Mouse (Mus musculus) neural tube, embryonic 13.5 days (tissue): ENCODE results near the gene Clec2h. TPM values are rescaled to one million over a fixed set of nuclear protein-coding genes. Genes with fewer than 3 reads are reported as not detected.
"Not testable (repeated sequence)": the region's sequence is repeated elsewhere in the genome, so short reads cannot be mapped to it uniquely, and the experiment has no call there.

ENCODE experiments used
- ATAC-seq: fragments of 200-750 bp; cut with Nextera tagmentation; 2 replicates; pipeline ENCODE4 v1.8.0; 2017; ENCODE audit warnings: low read depth, mild to moderate bottlenecking, moderate TSS enrichment, moderate library complexity
- H3K27ac ChIP-seq: fragments of 300-500 bp; sonication (generic); replicated peaks from 2 replicates; pipeline ENCODE4 v1.5.1; 2015; ENCODE audit warnings: moderate library complexity, mild to moderate bottlenecking, inconsistent platforms
- H3K27me3 ChIP-seq: fragments of 300-500 bp; sonication (generic); 2 replicates; pipeline ENCODE4 v1.6.1; 2015; ENCODE audit warnings: mild to moderate bottlenecking, inconsistent platforms
- H3K36me3 ChIP-seq: fragments of 300-500 bp; sonication (generic); 2 replicates; pipeline ENCODE4 v1.6.1; 2015; ENCODE audit warnings: mild to moderate bottlenecking, inconsistent platforms
- H3K4me1 ChIP-seq: fragments of 300-500 bp; sonication (generic); replicated peaks from 2 replicates; pipeline ENCODE4 v1.6.1; 2015; ENCODE audit warnings: inconsistent platforms
- H3K4me2 ChIP-seq: fragments of 300-500 bp; sonication (generic); 2 replicates; pipeline ENCODE4 v1.6.1; 2015; ENCODE audit warnings: inconsistent platforms, mild to moderate bottlenecking, moderate library complexity
- H3K4me3 ChIP-seq: fragments of 300-500 bp; sonication (generic); 2 replicates; pipeline ENCODE4 v1.5.1; 2015; ENCODE audit warnings: mild to moderate bottlenecking, inconsistent platforms
- H3K9ac ChIP-seq: fragments of 300-500 bp; sonication (generic); 2 replicates; pipeline ENCODE4 v1.6.1; 2015; ENCODE audit warnings: moderate library complexity, mild to moderate bottlenecking, inconsistent platforms
- H3K9me3 ChIP-seq: fragments of 300-500 bp; sonication (generic); 2 replicates; pipeline ENCODE4 v1.6.1; 2016; ENCODE audit warnings: inconsistent platforms
- WGBS: fragments of 180-500 bp; shearing (Covaris S2); methylation state at CpG from one replicate; pipeline ENCODE4 v1.1.7; 2015; 5-methylcytosine and 5-hydroxymethylcytosine counted together
- polyA plus RNA-seq: library from polyadenylated mRNA; unstranded; fragments of >200 nt; fragmentation: Nextera tagmentation; extraction: Ambion mirVana; gene quantifications from 2 replicates; pipeline ENCODE4 v1.2.1, GENCODE M21; 2015

Gene Clec2h
- polyA plus RNA-seq, 1 experiment from 2014 or later: not detected

DNA sequence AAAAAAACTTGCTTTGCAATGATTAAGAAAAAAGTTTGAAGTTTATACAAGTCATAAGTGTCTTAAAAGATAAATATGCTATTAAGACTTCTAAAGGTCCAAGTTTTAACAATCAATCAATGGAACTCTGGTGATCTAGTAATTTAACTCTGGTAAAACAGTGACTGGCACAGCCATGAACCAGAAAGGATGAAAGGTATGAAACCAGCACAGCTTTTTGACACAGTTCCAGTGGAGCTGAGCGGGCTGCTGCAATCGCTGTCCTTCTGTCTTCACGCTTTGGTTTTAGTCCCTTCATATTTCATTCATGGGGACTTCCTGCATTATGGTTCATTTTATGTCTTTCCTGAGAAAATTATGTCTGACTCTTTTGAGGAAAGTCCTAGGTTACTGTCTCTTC, 12.5 kb upstream of the Clec2h start:
- H3K27me3 ChIP-seq: no peaks in the 10 kb centered on the region
- H3K9ac ChIP-seq: no peak overlapping the region
- H3K9me3 ChIP-seq: no peaks in the 10 kb centered on the region
- ATAC-seq: no peak
- no peaks in the 10 kb centered on the region for H3K36me3 ChIP-seq
- H3K4me2 ChIP-seq: no peak overlapping the region
- no peaks in the 10 kb centered on the region for H3K4me1 ChIP-seq
- H3K4me3 ChIP-seq: no peak overlapping the region
- no peak overlapping the region for H3K27ac ChIP-seq
- WGBS: 93% methylated on average over 3 of the region's 3 CpGs

DNA sequence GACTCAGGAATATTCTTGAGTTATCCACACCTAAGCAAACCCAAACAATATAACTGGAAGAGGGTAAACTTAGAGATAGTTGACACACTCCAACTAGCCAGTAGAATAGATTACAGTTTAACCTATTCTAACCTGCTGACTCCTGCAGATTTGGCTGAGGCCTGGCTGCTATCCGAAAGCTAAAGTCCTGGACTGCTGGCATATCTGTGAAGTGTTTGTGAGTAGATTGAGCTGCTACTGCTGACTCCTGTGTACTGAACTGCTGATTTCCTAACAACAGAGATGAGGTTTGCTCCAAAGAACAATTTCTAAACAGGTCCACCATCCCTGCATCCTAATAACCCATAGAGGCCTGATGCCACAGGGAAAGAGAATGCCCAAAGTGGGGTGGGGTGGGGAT, 12.0 kb upstream of the Clec2h start:
- 88% methylated on average over 1 of the region's 1 CpGs for WGBS

DNA sequence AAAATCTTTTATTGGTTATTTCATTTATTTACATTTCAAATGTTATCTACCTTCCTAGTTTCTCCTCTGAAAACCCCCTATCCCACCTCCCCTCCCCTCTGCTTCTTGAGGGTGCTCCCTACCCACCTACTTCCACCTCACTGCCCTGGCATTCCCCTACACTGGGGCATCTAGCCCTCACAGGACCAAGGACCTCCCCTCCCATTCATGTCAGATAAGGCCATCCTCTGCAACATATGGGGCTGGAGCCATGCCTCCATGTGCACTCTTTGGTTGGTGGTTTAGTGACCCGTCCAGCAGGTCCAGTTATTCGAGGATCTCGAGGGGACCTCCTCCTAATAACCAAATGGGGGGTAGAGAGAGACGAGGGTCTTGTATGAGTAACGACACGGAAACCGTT, 11.4 kb upstream of the Clec2h start:
- not testable (repeated sequence) for H3K9me3 ChIP-seq, H3K4me2 ChIP-seq, H3K27ac ChIP-seq, H3K9ac ChIP-seq, ATAC-seq, H3K36me3 ChIP-seq, H3K4me3 ChIP-seq, H3K4me1 ChIP-seq, H3K27me3 ChIP-seq
- WGBS: 86% methylated on average over 7 of the region's 7 CpGs

More for the DNA sequence above, 12.0 kb upstream of the Clec2h start:
- Histone ChIP-seq H3K4me2 (no peak overlapping the region), H3K4me1 (no peaks in the 10 kb centered on the region), H3K27ac (no peak overlapping the region), H3K36me3 (no peaks in the 10 kb centered on the region), H3K4me3 (no peak overlapping the region), H3K9me3 (no peaks in the 10 kb centered on the region), H3K9ac (no peak overlapping the region), H3K27me3 (no peaks in the 10 kb centered on the region)
- no peak for ATAC-seq

DNA sequence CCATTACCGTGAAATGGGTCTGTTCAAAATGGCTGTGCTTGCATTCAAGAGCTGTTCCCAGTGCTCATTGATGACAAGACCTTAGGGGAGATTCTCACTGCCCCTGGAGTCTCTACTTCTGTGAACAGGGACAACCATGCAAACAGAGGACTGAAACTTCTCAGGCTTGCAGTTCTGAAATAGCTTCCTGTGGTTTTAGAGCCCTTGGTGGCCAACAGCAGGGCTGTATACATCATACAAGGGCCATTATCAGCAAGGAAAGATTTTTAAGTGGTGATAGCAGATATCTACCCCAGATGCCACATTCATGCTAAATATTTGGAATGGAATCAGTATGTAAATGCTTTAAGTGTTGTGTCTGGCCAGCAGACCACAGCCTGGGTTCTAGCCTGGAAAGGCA, 9.2 kb upstream of the Clec2h start:
- no peak for ATAC-seq

DNA sequence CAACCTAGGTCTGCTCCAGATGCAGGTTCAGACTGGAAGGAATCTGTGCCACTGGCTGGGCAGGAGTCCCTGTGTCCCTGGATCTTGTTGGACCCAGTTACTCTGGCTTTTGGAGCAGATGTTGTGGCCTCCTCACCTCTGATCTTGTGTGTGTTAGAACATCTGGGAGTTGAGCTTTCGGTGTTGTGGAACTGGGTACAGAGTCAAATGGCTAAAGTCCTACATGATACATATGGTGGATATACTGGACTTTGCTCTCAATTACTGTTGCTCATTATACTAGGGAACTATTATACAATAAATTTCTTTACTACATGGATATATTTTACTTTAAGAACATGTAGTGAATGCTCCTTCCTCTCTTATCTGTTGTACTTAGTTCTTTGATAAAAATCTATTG, 936 bp upstream of the Clec2h start:
- ATAC-seq: no peak
- no peak overlapping the region for H3K9ac ChIP-seq
- WGBS: 97% methylated on average over 1 of the region's 1 CpGs
- no peaks in the 10 kb centered on the region for H3K4me1 ChIP-seq
- H3K4me3 ChIP-seq: no peak overlapping the region
- H3K9me3 ChIP-seq: no peaks in the 10 kb centered on the region
- H3K4me2 ChIP-seq: no peak overlapping the region
- H3K27me3 ChIP-seq: no peaks in the 10 kb centered on the region
- no peak overlapping the region for H3K27ac ChIP-seq
- no peaks in the 10 kb centered on the region for H3K36me3 ChIP-seq

More for the DNA sequence above, 9.2 kb upstream of the Clec2h start:
- Histone ChIP-seq H3K9me3 (no peaks in the 10 kb centered on the region), H3K4me2 (no peak overlapping the region), H3K4me1 (no peaks in the 10 kb centered on the region), H3K27me3 (no peaks in the 10 kb centered on the region), H3K27ac (no peak overlapping the region), H3K36me3 (no peaks in the 10 kb centered on the region), H3K4me3 (no peak overlapping the region), H3K9ac (no peak overlapping the region)
- WGBS: 93% methylated on average over 1 of the region's 1 CpGs

DNA sequence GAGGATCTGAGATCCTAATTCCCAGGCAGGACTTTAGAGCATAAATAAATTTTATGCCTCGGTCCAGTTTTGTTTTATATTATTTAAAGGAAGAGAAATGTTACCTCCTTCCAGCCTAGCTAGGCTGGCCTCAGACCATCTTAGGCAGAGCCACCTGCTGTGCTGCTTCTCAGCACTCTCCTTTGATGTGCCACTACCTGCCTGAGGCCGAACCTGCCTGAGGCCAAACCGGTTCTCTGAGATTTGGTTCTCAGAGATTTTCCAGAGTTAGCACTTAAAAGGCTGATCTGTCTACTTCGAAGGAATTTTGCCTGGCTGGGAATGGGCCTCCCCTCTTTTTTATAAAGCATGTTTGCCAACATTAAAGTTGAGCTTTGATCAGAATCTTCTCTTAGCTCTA, 7.8 kb downstream of the Clec2h start:
- 68% methylated on average over 4 of the region's 4 CpGs for WGBS
- no peak for ATAC-seq
- Histone ChIP-seq H3K9ac (no peak overlapping the region), H3K4me2 (no peak overlapping the region), H3K4me3 (no peak overlapping the region), H3K36me3 (no peaks in the 10 kb centered on the region), H3K9me3 (no peaks in the 10 kb centered on the region), H3K4me1 (no peaks in the 10 kb centered on the region), H3K27me3 (no peaks in the 10 kb centered on the region), H3K27ac (no peak overlapping the region)

DNA sequence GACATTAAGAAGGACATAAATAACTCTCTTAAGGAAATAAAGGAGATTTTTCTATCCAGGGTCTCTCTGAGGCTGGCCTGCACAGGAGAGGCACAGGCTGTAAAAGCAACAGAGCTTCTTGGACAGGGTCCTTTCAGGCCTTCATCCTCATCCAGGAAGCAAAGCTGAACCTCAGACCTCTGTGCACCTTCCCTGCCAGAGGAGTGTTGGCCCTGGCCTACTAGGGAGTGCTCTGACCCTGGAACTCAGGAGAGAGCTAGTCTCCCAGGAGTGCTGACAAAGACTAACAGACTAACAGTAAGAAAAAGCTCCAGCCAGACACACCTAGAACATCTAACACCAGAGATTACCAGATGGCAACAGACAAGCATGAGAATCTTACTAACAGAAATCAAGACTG, 17.4 kb downstream of the Clec2h start:
- ATAC-seq: no peak
- Histone ChIP-seq H3K36me3 (no peaks in the 10 kb centered on the region), H3K27me3 (no peaks in the 10 kb centered on the region), H3K9me3 (no peaks in the 10 kb centered on the region), H3K4me2 (no peak overlapping the region), H3K27ac (no peak overlapping the region), H3K4me1 (no peaks in the 10 kb centered on the region), H3K4me3 (no peak overlapping the region), H3K9ac (no peak overlapping the region)

DNA sequence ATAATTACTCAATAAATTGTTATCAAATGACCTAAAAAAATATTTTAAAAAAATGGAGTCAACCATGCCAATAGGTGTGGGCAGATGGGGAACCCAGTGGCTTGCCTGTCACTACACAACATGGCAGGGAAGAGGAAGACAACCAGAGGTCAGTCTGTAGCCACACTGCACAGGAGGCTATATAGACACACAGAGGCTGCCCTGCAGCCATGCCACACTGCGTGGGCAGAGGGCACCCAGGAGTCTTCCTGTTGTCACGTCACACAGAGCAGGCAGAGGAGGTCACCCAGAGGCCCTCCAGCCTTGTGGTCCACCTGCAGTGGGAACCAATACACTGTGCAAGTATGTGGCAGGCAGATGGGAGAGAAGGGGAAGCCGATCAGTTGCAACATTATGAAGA, 39.5 kb downstream of the Clec2h start:
- Histone ChIP-seq H3K4me1 (no peaks in the 10 kb centered on the region), H3K27ac (no peak overlapping the region), H3K9ac (no peak overlapping the region), H3K4me3 (no peak overlapping the region), H3K9me3 (no peaks in the 10 kb centered on the region), H3K27me3 (no peaks in the 10 kb centered on the region), H3K4me2 (no peak overlapping the region), H3K36me3 (no peaks in the 10 kb centered on the region)
- ATAC-seq: no peak
- 84% methylated on average over 3 of the region's 3 CpGs for WGBS

DNA sequence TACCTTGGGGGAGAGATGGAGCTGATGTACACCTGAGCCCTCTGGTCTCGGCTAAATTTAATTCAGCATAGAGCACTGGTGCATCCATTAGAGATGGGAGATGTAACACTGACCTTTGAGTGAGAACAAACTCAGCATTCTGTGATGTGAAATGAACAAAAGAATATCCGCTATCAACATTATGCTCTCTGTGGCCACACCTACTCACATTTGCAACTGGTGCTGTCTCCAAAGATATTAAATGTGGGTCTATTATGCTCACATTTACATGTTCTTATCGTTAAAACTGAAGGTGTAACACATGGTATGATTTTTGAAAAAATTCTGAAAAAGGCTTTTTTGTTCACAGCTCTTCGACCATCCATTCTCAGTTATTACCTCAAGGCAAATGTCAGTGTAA, 60.8 kb downstream of the Clec2h start, which contains the start of gene Klrb1:
Gene Klrb1 (minus strand): TSS at position 101 of the 400 bp plus-strand sequence.
- no peaks in the 10 kb centered on the region for H3K4me1 ChIP-seq
- H3K36me3 ChIP-seq: no peaks in the 10 kb centered on the region
- H3K27me3 ChIP-seq: no peaks in the 10 kb centered on the region
- ATAC-seq: no peak
- H3K27ac ChIP-seq: no peak within 1 kb of the TSS
- WGBS: 88% methylated on average over 4 of the region's 4 CpGs
- H3K4me2 ChIP-seq: no peak within 1 kb of the TSS
- H3K9ac ChIP-seq: no peak within 1 kb of the TSS
- H3K9me3 ChIP-seq: no peaks in the 10 kb centered on the region
- no peak within 1 kb of the TSS for H3K4me3 ChIP-seq

Other genes starting within 250 kb of the Clec2h start
- gene Itfg2, start 237.5 kb upstream of the Clec2h start, polyA plus RNA-seq: 41.4 and 45.7 TPM in 2 replicates
- gene Fkbp4, start 223.7 kb upstream of the Clec2h start, polyA plus RNA-seq: 339 and 363 TPM in 2 replicates
- gene Pzp, start 135.7 kb upstream of the Clec2h start, polyA plus RNA-seq: 0.21 and 0.34 TPM in 2 replicates
- 0.91 and 1.4 TPM in 2 replicates for gene A2ml1, start 80.8 kb upstream of the Clec2h start, polyA plus RNA-seq
- gene Klrb1a, start 38.9 kb upstream of the Clec2h start, polyA plus RNA-seq: not detected in 2 replicates
- gene Klrb1, start 60.7 kb downstream of the Clec2h start, polyA plus RNA-seq: 0.63 TPM in 1 of 2 replicates, not detected in the other
- 0.10 TPM in 1 of 2 replicates, not detected in the other for gene Klrb1c, start 126.8 kb downstream of the Clec2h start, polyA plus RNA-seq
- gene Gm44511, start 163.9 kb downstream of the Clec2h start, polyA plus RNA-seq: not detected in 2 replicates
- gene Klrb1b, start 163.9 kb downstream of the Clec2h start, polyA plus RNA-seq: not detected in 2 replicates
- gene Clec2i, start 225.2 kb downstream of the Clec2h start, polyA plus RNA-seq: not detected in 2 replicates
- 0.62 and 0.68 TPM in 2 replicates for gene BC035044, start 228.7 kb downstream of the Clec2h start, polyA plus RNA-seq